Comparison of ENCODE assay signal across 8 mouse cellular contexts in genomic region chr7:19628536-19629360, GRCm38 (mm10). TPM values are rescaled to one million over a fixed set of nuclear protein-coding genes. Genes with fewer than 3 reads are reported as not detected.
DNase-seq lines count a peak whose midpoint lies in the region; ATAC-seq and TF ChIP-seq lines count a peak whose summit lies in the region.

No protein-coding gene starts in this region.

- no peak for TF ChIP-seq CTCF in gastrocnemius, adult 2 months (IDR thresholded peaks at IDR 0.05)
- TF ChIP-seq CTCF in hindbrain, postnatal 0 days (IDR thresholded peaks at IDR 0.05; ENCODE audit: low read depth): no peak
- TF ChIP-seq CTCF in left cerebral cortex, adult 2 months (IDR thresholded peaks at IDR 0.05): no peak

- H3K4me2 ChIP-seq in hindbrain, postnatal 0 days (ENCODE audit: low read depth, low read length): peak overlapping the region; percentile 87

- WGBS in hindbrain, postnatal 0 days: 2% methylated on average over 57 of the region's 57 CpGs

- peak; percentile 100 for DNase-seq in ZHBTc4 (ENCODE audit: low read depth, low spot score)
- DNase-seq in gastrocnemius, adult 2 months: peak; percentile 96
- peak; percentile 83 for DNase-seq in hindbrain, postnatal 0 days (ENCODE audit: low spot score)
- peak; percentile 85 to 87 for DNase-seq in left cerebral cortex, adult 2 months (ENCODE audit: extremely low spot score in 1 of 2, low spot score in 2 of 2)
- peak; percentile 82 to 88 for DNase-seq in right cerebral cortex, adult 2 months (ENCODE audit: low spot score in 2 of 2)
- peak; percentile 97 for DNase-seq in urinary bladder, postnatal 14 days (ENCODE audit: low spot score)

- H3K36me3 ChIP-seq in hindbrain, postnatal 0 days (ENCODE audit: insufficient read depth, low read length): peaks cover 18% of the 10 kb centered on the region

- no peaks in the 10 kb centered on the region for H3K4me1 ChIP-seq in hindbrain, postnatal 0 days (ENCODE audit: insufficient read depth, low read length)

- intact Hi-C loops in gastrocnemius, adult 2 months (cut with DNase I): no loop called here
- intact Hi-C loops in left cerebral cortex, adult 2 months (cut with DNase I): no loop called here

- peak; percentile 87 for ATAC-seq in common myeloid progenitor, adult 5-6 weeks (replicated peaks; ENCODE audit: low read depth, poor library complexity, severe bottlenecking)
- peak; percentile 87 for ATAC-seq in hindbrain, postnatal 0 days
- peak; percentile 86 for ATAC-seq in megakaryocyte, adult 5-6 weeks (ENCODE audit: poor library complexity, severe bottlenecking)

- peak overlapping the region; percentile 35; the same call in 1 of the 2 replicates for H3K9ac ChIP-seq in hindbrain, postnatal 0 days (replicated peaks; ENCODE audit: low read length)

- H3K4me3 ChIP-seq in gastrocnemius, adult 2 months: peak overlapping the region; percentile 98
- peak overlapping the region; percentile 71 for H3K4me3 ChIP-seq in hindbrain, postnatal 0 days (ENCODE audit: low read length)
- H3K4me3 ChIP-seq in left cerebral cortex, adult 2 months: peak overlapping the region; percentile 84

- peak overlapping the region; percentile 97 for H3K27ac ChIP-seq in gastrocnemius, adult 2 months
- peak overlapping the region; percentile 43; the same call in 1 of the 2 replicates for H3K27ac ChIP-seq in hindbrain, postnatal 0 days
- H3K27ac ChIP-seq in left cerebral cortex, adult 2 months: peak overlapping the region; percentile 81

- no peaks in the 10 kb centered on the region for H3K9me3 ChIP-seq in hindbrain, postnatal 0 days (ENCODE audit: low read length)

- H3K27me3 ChIP-seq in hindbrain, postnatal 0 days (ENCODE audit: insufficient read depth, low read length): no peaks in the 10 kb centered on the region

RNA-seq across cellular contexts. Expression of gene Relb, which starts 0.5 kb away (rescaled TPM):
- 2.8 and 3.1 TPM in 2 replicates for total RNA-seq in common myeloid progenitor, adult 5-6 weeks (2017)
- total RNA-seq in gastrocnemius, adult 2 months (2021): 1 to 10 TPM; 5.1 to 7.9 TPM
- total RNA-seq in hindbrain, postnatal 0 days (2014; rRNA removed): 9.2 and 10.2 TPM in 2 replicates
- 6.5 and 6.9 TPM in 2 replicates for polyA plus RNA-seq in hindbrain, postnatal 0 days (2015; fragmentation: Nextera tagmentation; extraction: Ambion mirVana)
- 1 to 10 TPM; 7.2 to 7.7 TPM for total RNA-seq in left cerebral cortex, adult 2 months (2021)
- total RNA-seq in megakaryocyte, adult 5-6 weeks (2015): 8.3 and 8.6 TPM in 2 replicates
- 9.3 and 10.3 TPM in 2 replicates for total RNA-seq in megakaryocyte, adult 5-6 weeks (2017)

RNA-seq across cellular contexts. Expression of gene Clasrp, which starts 24.5 kb away (rescaled TPM):
- 27.3 and 33.4 TPM in 2 replicates for total RNA-seq in common myeloid progenitor, adult 5-6 weeks (2017)
- total RNA-seq in gastrocnemius, adult 2 months (2021): 10 to 100 TPM; 13.7 to 15.1 TPM
- 67.0 and 90.9 TPM in 2 replicates for total RNA-seq in hindbrain, postnatal 0 days (2014; rRNA removed)
- 70.3 and 77.5 TPM in 2 replicates for polyA plus RNA-seq in hindbrain, postnatal 0 days (2015; fragmentation: Nextera tagmentation; extraction: Ambion mirVana)
- total RNA-seq in left cerebral cortex, adult 2 months (2021): 10 to 100 TPM; 92.7 to 98.3 TPM
- total RNA-seq in megakaryocyte, adult 5-6 weeks (2015): 15.8 and 23.4 TPM in 2 replicates
- total RNA-seq in megakaryocyte, adult 5-6 weeks (2017): 28.8 and 32.6 TPM in 2 replicates

RNA-seq across cellular contexts. Expression of gene Clptm1, which starts 36.1 kb away (rescaled TPM):
- total RNA-seq in common myeloid progenitor, adult 5-6 weeks (2017): 28.0 and 29.1 TPM in 2 replicates
- 10 to 100 TPM; 46.6 TPM for total RNA-seq in gastrocnemius, adult 2 months (2021)
- total RNA-seq in hindbrain, postnatal 0 days (2014; rRNA removed): 178 and 187 TPM in 2 replicates
- 135 and 142 TPM in 2 replicates for polyA plus RNA-seq in hindbrain, postnatal 0 days (2015; fragmentation: Nextera tagmentation; extraction: Ambion mirVana)
- total RNA-seq in left cerebral cortex, adult 2 months (2021): 100 to 1,000 TPM; 137 to 139 TPM
- 56.6 and 62.8 TPM in 2 replicates for total RNA-seq in megakaryocyte, adult 5-6 weeks (2015)
- 33.2 and 37.8 TPM in 2 replicates for total RNA-seq in megakaryocyte, adult 5-6 weeks (2017)

RNA-seq across cellular contexts. Expression of gene Apoc2, which starts 49.0 kb away (rescaled TPM):
- total RNA-seq in common myeloid progenitor, adult 5-6 weeks (2017): not detected in 2 replicates
- total RNA-seq in gastrocnemius, adult 2 months (2021): not detected
- not detected in 2 replicates for total RNA-seq in hindbrain, postnatal 0 days (2014; rRNA removed)
- 0.38 TPM in 1 of 2 replicates, not detected in the other for polyA plus RNA-seq in hindbrain, postnatal 0 days (2015; fragmentation: Nextera tagmentation; extraction: Ambion mirVana)
- not detected for total RNA-seq in left cerebral cortex, adult 2 months (2021)
- total RNA-seq in megakaryocyte, adult 5-6 weeks (2015): 90.8 and 107 TPM in 2 replicates
- total RNA-seq in megakaryocyte, adult 5-6 weeks (2017): 79.2 and 97.6 TPM in 2 replicates

RNA-seq across cellular contexts. Expression of gene Gemin7, which starts 51.4 kb away (rescaled TPM):
- total RNA-seq in common myeloid progenitor, adult 5-6 weeks (2017): 41.0 and 56.4 TPM in 2 replicates
- 10 to 100 TPM; 73.4 to 74.2 TPM for total RNA-seq in gastrocnemius, adult 2 months (2021)
- total RNA-seq in hindbrain, postnatal 0 days (2014; rRNA removed): 60.0 and 61.7 TPM in 2 replicates
- 153 and 162 TPM in 2 replicates for polyA plus RNA-seq in hindbrain, postnatal 0 days (2015; fragmentation: Nextera tagmentation; extraction: Ambion mirVana)
- 10 to 100 TPM; 50.1 to 50.8 TPM for total RNA-seq in left cerebral cortex, adult 2 months (2021)
- total RNA-seq in megakaryocyte, adult 5-6 weeks (2015): 78.2 and 107 TPM in 2 replicates
- 39.9 and 49.3 TPM in 2 replicates for total RNA-seq in megakaryocyte, adult 5-6 weeks (2017)

Comparison
In these comparisons a context has a peak if more than half of its experiments do, and no peak if none do; other contexts are left out.
1. Peak in every context shown above with its lines: DNase-seq, ATAC-seq, H3K4me3 ChIP-seq and H3K27ac ChIP-seq.
2. H3K27ac ChIP-seq: peak in every context shown above with its lines; median percentile 97 in gastrocnemius, adult 2 months; 81 in left cerebral cortex, adult 2 months; 43 in hindbrain, postnatal 0 days.